Mouse (Mus musculus): Measurements from ENCODE around the gene 9330182L06Rik. TPM values are rescaled to one million over a fixed set of nuclear protein-coding genes. Genes with fewer than 3 reads are reported as not detected.

9330182L06Rik gene
- polyA plus RNA-seq (2014; fragmentation: Nextera tagmentation; extraction: Ambion mirVana), result 1.6 and 3.3 TPM in 2 replicates

GRCm38 (mm10) chr5:9265586-9266279, at the start of gene 9330182L06Rik:
Gene 9330182L06Rik, plus strand, starts transcription at chr5:9266118.
- Histone ChIP-seq H3K9me3 (ENCODE audit: control insufficient read depth, low read length) (no peaks in the 10 kb centered on the region), H3K4me1 (ENCODE audit: control insufficient read depth, insufficient read depth, low read length) (no peaks in the 10 kb centered on the region), H3K9ac (ENCODE audit: low read depth, low read length) (peak within 1 kb of the TSS; percentile 69), H3K4me3 (ENCODE audit: low read length) (peak within 1 kb of the TSS; percentile 70), H3K4me2 (replicated peaks; ENCODE audit: low read depth, low read length) (peak within 1 kb of the TSS; percentile 94), H3K27ac (ENCODE audit: low read depth, low read length) (no peak within 1 kb of the TSS), H3K36me3 (ENCODE audit: control insufficient read depth, insufficient read depth, low read length) (no peaks in the 10 kb centered on the region), H3K27me3 (ENCODE audit: control insufficient read depth, insufficient read depth, low read length) (no peaks in the 10 kb centered on the region)
- ATAC-seq (ENCODE audit: low FRiP score, low TSS enrichment), result peak; percentile 95
- 1% methylated on average over 42 of the region's 47 CpGs for WGBS

GRCm38 (mm10) chr5:9227456-9228008, 38.4 kb upstream of the 9330182L06Rik start:
- Histone ChIP-seq H3K4me3 (ENCODE audit: low read length) (no peak overlapping the region), H3K4me1 (ENCODE audit: control insufficient read depth, insufficient read depth, low read length) (no peaks in the 10 kb centered on the region), H3K9ac (ENCODE audit: low read depth, low read length) (no peak overlapping the region), H3K4me2 (replicated peaks; ENCODE audit: low read depth, low read length) (no peak overlapping the region), H3K27ac (ENCODE audit: low read depth, low read length) (no peak overlapping the region), H3K9me3 (ENCODE audit: control insufficient read depth, low read length) (no peaks in the 10 kb centered on the region), H3K27me3 (ENCODE audit: control insufficient read depth, insufficient read depth, low read length) (no peaks in the 10 kb centered on the region), H3K36me3 (ENCODE audit: control insufficient read depth, insufficient read depth, low read length) (no peaks in the 10 kb centered on the region)
- ATAC-seq (ENCODE audit: low FRiP score, low TSS enrichment), result no peak
- WGBS, result 73% methylated on average over 4 of the region's 4 CpGs

- WGBS, result 69% methylated on average over 4 of the region's 4 CpGs
- H3K27me3 ChIP-seq (ENCODE audit: control insufficient read depth, insufficient read depth, low read length), result no peaks in the 10 kb centered on the region
Observed at GRCm38 (mm10) chr5:9264361-9264760, 1.6 kb upstream of the 9330182L06Rik start.

GRCm38 (mm10) chr5:9266280-9266923, 484 bp downstream of the 9330182L06Rik start:
- H3K27me3 ChIP-seq (ENCODE audit: control insufficient read depth, insufficient read depth, low read length), result no peaks in the 10 kb centered on the region
- H3K9me3 ChIP-seq (ENCODE audit: control insufficient read depth, low read length), result no peaks in the 10 kb centered on the region
- peak overlapping the region; percentile 70 for H3K4me3 ChIP-seq (ENCODE audit: low read length)
- peak overlapping the region; percentile 69 for H3K9ac ChIP-seq (ENCODE audit: low read depth, low read length)
- H3K27ac ChIP-seq (ENCODE audit: low read depth, low read length), result no peak overlapping the region
- no peaks in the 10 kb centered on the region for H3K36me3 ChIP-seq (ENCODE audit: control insufficient read depth, insufficient read depth, low read length)
- under 1% methylated on average over 29 of the region's 30 CpGs for WGBS
- no peaks in the 10 kb centered on the region for H3K4me1 ChIP-seq (ENCODE audit: control insufficient read depth, insufficient read depth, low read length)
- ATAC-seq (ENCODE audit: low FRiP score, low TSS enrichment), result no peak; the same call in none of the 2 replicates
- peak overlapping the region; percentile 94 for H3K4me2 ChIP-seq (replicated peaks; ENCODE audit: low read depth, low read length)

More at GRCm38 (mm10) chr5:9264361-9264760, 1.6 kb upstream of the 9330182L06Rik start:
- Histone ChIP-seq H3K36me3 (ENCODE audit: control insufficient read depth, insufficient read depth, low read length) (no peaks in the 10 kb centered on the region), H3K4me3 (ENCODE audit: low read length) (no peak overlapping the region), H3K27ac (ENCODE audit: low read depth, low read length) (no peak overlapping the region), H3K4me1 (ENCODE audit: control insufficient read depth, insufficient read depth, low read length) (no peaks in the 10 kb centered on the region), H3K9ac (ENCODE audit: low read depth, low read length) (no peak overlapping the region), H3K4me2 (replicated peaks; ENCODE audit: low read depth, low read length) (no peak overlapping the region), H3K9me3 (ENCODE audit: control insufficient read depth, low read length) (no peaks in the 10 kb centered on the region)
- ATAC-seq (ENCODE audit: low FRiP score, low TSS enrichment), result no peak

GRCm38 (mm10) chr5:9269666-9270065, 3.7 kb downstream of the 9330182L06Rik start:
- Histone ChIP-seq H3K4me2 (replicated peaks; ENCODE audit: low read depth, low read length) (no peak overlapping the region), H3K4me1 (ENCODE audit: control insufficient read depth, insufficient read depth, low read length) (no peaks in the 10 kb centered on the region), H3K9me3 (ENCODE audit: control insufficient read depth, low read length) (no peaks in the 10 kb centered on the region), H3K4me3 (ENCODE audit: low read length) (no peak overlapping the region), H3K9ac (ENCODE audit: low read depth, low read length) (no peak overlapping the region), H3K27ac (ENCODE audit: low read depth, low read length) (no peak overlapping the region), H3K27me3 (ENCODE audit: control insufficient read depth, insufficient read depth, low read length) (no peaks in the 10 kb centered on the region), H3K36me3 (ENCODE audit: control insufficient read depth, insufficient read depth, low read length) (no peaks in the 10 kb centered on the region)
- WGBS, result 85% methylated on average over 3 of the region's 3 CpGs
- no peak for ATAC-seq (ENCODE audit: low FRiP score, low TSS enrichment)

GRCm38 (mm10) chr5:9272976-9273375, 7.1 kb downstream of the 9330182L06Rik start:
- H3K36me3 ChIP-seq (ENCODE audit: control insufficient read depth, insufficient read depth, low read length), result no peaks in the 10 kb centered on the region
- H3K27me3 ChIP-seq (ENCODE audit: control insufficient read depth, insufficient read depth, low read length), result no peaks in the 10 kb centered on the region
- H3K4me2 ChIP-seq (replicated peaks; ENCODE audit: low read depth, low read length), result no peak overlapping the region
- no peak overlapping the region for H3K9ac ChIP-seq (ENCODE audit: low read depth, low read length)
- no peak for ATAC-seq (ENCODE audit: low FRiP score, low TSS enrichment)
- H3K4me1 ChIP-seq (ENCODE audit: control insufficient read depth, insufficient read depth, low read length), result no peaks in the 10 kb centered on the region
- WGBS, result 93% methylated on average over 3 of the region's 3 CpGs
- no peak overlapping the region for H3K27ac ChIP-seq (ENCODE audit: low read depth, low read length)
- H3K4me3 ChIP-seq (ENCODE audit: low read length), result no peak overlapping the region
- no peaks in the 10 kb centered on the region for H3K9me3 ChIP-seq (ENCODE audit: control insufficient read depth, low read length)

- Histone ChIP-seq H3K4me3 (ENCODE audit: low read length) (no peak overlapping the region), H3K9me3 (ENCODE audit: control insufficient read depth, low read length) (no peaks in the 10 kb centered on the region), H3K4me2 (replicated peaks; ENCODE audit: low read depth, low read length) (no peak overlapping the region), H3K4me1 (ENCODE audit: control insufficient read depth, insufficient read depth, low read length) (no peaks in the 10 kb centered on the region), H3K36me3 (ENCODE audit: control insufficient read depth, insufficient read depth, low read length) (no peaks in the 10 kb centered on the region), H3K27me3 (ENCODE audit: control insufficient read depth, insufficient read depth, low read length) (no peaks in the 10 kb centered on the region), H3K27ac (ENCODE audit: low read depth, low read length) (no peak overlapping the region), H3K9ac (ENCODE audit: low read depth, low read length) (no peak overlapping the region)
- ATAC-seq (ENCODE audit: low FRiP score, low TSS enrichment), result no peak
- WGBS, result 82% methylated on average over 2 of the region's 2 CpGs
Observed at GRCm38 (mm10) chr5:9295777-9296549, 30.0 kb downstream of the 9330182L06Rik start.

- no peak overlapping the region for H3K27ac ChIP-seq (ENCODE audit: low read depth, low read length)
- no peaks in the 10 kb centered on the region for H3K4me1 ChIP-seq (ENCODE audit: control insufficient read depth, insufficient read depth, low read length)
- no peaks in the 10 kb centered on the region for H3K36me3 ChIP-seq (ENCODE audit: control insufficient read depth, insufficient read depth, low read length)
- no peaks in the 10 kb centered on the region for H3K27me3 ChIP-seq (ENCODE audit: control insufficient read depth, insufficient read depth, low read length)
- H3K4me2 ChIP-seq (replicated peaks; ENCODE audit: low read depth, low read length), result no peak overlapping the region
- no peak for ATAC-seq (ENCODE audit: low FRiP score, low TSS enrichment)
- H3K9ac ChIP-seq (ENCODE audit: low read depth, low read length), result no peak overlapping the region
- no peak overlapping the region for H3K4me3 ChIP-seq (ENCODE audit: low read length)
- no peaks in the 10 kb centered on the region for H3K9me3 ChIP-seq (ENCODE audit: control insufficient read depth, low read length)
Observed at GRCm38 (mm10) chr5:9296550-9296928, 30.6 kb downstream of the 9330182L06Rik start.
